Mouse (Mus musculus) liver, embryonic 16.5 days (tissue): Measurements from ENCODE around the gene Eif2ak2. TPM values are rescaled to one million over a fixed set of nuclear protein-coding genes. Genes with fewer than 3 reads are reported as not detected.

Source experiments
- ATAC-seq: fragments of 200-750 bp; cut with Nextera tagmentation; 2 replicates; pipeline ENCODE4 v1.8.0; 2017; ENCODE audit warnings: low read depth, mild to moderate bottlenecking, moderate number of reproducible peaks, moderate library complexity
- H3K27ac ChIP-seq: fragments of 300-500 bp; sonication (generic); 2 replicates; pipeline ENCODE4 v1.5.1; 2014; ENCODE audit warnings: mild to moderate bottlenecking, low read length
- H3K27me3 ChIP-seq: fragments of 300-500 bp; sonication (generic); 2 replicates; pipeline ENCODE4 v1.6.1; 2014; ENCODE audit warnings: low read depth, low read length, mixed read lengths; ENCODE audit not compliant: control insufficient read depth, insufficient read depth
- H3K36me3 ChIP-seq: fragments of 300-500 bp; sonication (generic); 2 replicates; pipeline ENCODE4 v1.6.1; 2014; ENCODE audit warnings: mild to moderate bottlenecking; ENCODE audit not compliant: control insufficient read depth, insufficient read depth
- H3K4me1 ChIP-seq: fragments of 300-500 bp; sonication (generic); 2 replicates; pipeline ENCODE4 v1.6.1; 2014; ENCODE audit warnings: low read depth, low read length, mixed read lengths; ENCODE audit not compliant: control insufficient read depth
- H3K4me2 ChIP-seq: fragments of 300-500 bp; sonication (generic); 2 replicates; pipeline ENCODE4 v1.6.1; 2014; ENCODE audit warnings: low read depth, low read length, mixed read lengths
- H3K4me3 ChIP-seq: fragments of 300-500 bp; sonication (generic); 2 replicates; pipeline ENCODE4 v1.5.1; 2014; ENCODE audit warnings: low read depth, mild to moderate bottlenecking, low read length
- H3K9ac ChIP-seq: fragments of 300-500 bp; sonication (generic); 2 replicates; pipeline ENCODE4 v1.6.1; 2014; ENCODE audit warnings: low read depth, low read length
- H3K9me3 ChIP-seq: fragments of 300-500 bp; sonication (generic); replicated peaks from 2 replicates; pipeline ENCODE4 v1.6.1; 2016; ENCODE audit warnings: low read length; ENCODE audit not compliant: control insufficient read depth
- WGBS: fragments of 180-500 bp; shearing (Covaris S2); extraction: QIAGEN DNeasy Blood & Tissue Kit; methylation state at CpG from one replicate; pipeline ENCODE4 v1.1.7; 2014; ENCODE audit not compliant: insufficient replicate concordance; 5-methylcytosine and 5-hydroxymethylcytosine counted together
- polyA plus RNA-seq: library from polyadenylated mRNA; unstranded; fragments of >200 nt; fragmentation: Nextera tagmentation; extraction: Ambion mirVana; gene quantifications from 2 replicates; pipeline ENCODE4 v1.2.1, GENCODE M21; 2015

Eif2ak2 gene
- polyA plus RNA-seq, 1 experiment from 2014 or later = 5.9 TPM

DNA sequence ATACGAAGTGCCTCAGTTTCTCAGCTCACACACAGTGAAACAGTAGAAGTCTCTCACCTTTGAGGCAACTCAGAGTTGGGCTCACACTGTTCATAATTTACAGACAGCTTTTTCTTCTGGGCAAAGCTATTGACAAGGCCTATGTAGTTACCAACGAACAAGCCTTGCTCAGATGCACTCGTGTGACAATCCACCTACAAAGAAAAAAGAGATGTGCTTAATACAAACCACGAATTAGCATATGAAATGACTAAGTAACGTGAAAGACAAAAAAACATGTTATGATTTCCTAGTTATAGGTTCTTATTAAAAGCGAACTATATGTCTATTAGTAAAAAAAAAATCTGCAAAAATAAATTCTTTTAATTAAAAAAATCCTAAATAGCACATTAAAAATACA, 8.5 kb downstream of the Eif2ak2 start:
- Histone ChIP-seq H3K4me2 (no peak overlapping the region), H3K36me3 (peaks cover 20% of the 10 kb centered on the region), H3K9me3 (no peaks in the 10 kb centered on the region), H3K4me1 (no peaks in the 10 kb centered on the region), H3K27ac (no peak overlapping the region), H3K4me3 (no peak overlapping the region), H3K9ac (no peak overlapping the region), H3K27me3 (no peaks in the 10 kb centered on the region)
- ATAC-seq = no peak
- WGBS = 76% methylated on average over 6 of the region's 6 CpGs

DNA sequence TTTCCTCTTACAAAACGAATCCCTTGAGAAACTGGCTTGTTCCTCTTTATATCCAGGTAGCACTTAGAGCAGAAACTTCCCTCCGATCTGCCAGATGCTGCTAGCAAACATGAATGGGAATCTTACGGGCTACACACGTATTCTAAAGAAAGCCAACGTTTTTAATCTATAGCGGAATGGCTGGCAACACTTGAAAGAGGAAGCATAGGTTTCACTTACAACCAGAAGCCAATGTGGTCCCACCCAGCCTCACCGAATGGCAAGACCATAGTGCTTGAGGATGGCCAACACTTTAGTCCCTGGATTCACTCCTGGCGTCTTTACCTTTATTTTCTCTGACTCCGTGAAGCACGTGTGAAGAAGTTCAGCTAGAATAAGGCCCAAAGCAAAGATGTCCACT, 26.1 kb downstream of the Eif2ak2 start:
- H3K4me1 ChIP-seq = no peaks in the 10 kb centered on the region
- H3K4me2 ChIP-seq = no peak overlapping the region
- no peak overlapping the region for H3K4me3 ChIP-seq
- H3K27me3 ChIP-seq = no peaks in the 10 kb centered on the region
- no peak overlapping the region for H3K9ac ChIP-seq
- H3K9me3 ChIP-seq = no peaks in the 10 kb centered on the region
- H3K27ac ChIP-seq = no peak overlapping the region
- 80% methylated on average over 10 of the region's 10 CpGs for WGBS
- ATAC-seq = no peak
- no peaks in the 10 kb centered on the region; the same call in 1 of the 2 replicates for H3K36me3 ChIP-seq

DNA sequence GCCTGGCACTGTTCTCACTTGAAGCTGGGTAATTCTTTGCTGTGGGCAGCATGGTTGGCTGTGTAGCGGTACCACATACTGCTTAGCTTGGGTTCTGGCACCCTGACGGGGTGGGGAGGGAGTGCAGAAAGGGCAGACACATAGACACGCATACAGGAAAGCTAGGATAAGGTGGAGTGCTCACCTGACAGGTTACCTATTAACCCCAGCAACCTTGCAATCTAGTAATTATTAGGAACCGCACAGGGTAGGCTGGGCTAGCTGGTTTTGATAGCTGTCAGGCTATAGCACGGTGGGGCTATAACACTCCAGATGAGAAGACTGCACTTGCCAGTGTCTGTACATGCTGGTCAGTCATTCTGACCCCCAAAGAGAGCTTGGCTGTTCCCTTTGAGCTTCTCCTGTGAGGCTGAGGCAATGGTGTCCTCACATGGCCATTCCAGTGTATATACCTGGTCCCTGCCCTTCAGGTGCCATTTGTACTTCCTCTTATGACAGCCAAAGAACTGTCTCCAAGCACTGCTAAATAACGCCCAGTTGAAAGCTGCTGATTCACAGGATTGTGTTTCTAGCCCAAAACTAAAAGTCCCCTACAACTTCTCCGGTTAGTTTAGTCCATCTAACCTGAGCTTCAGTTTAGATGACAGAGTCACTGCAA, 40.0 kb downstream of the Eif2ak2 start:
- no peak overlapping the region for H3K27ac ChIP-seq
- peaks cover 18% of the 10 kb centered on the region for H3K36me3 ChIP-seq
- H3K4me1 ChIP-seq = no peaks in the 10 kb centered on the region
- peak; percentile 19; the same call in 1 of the 2 replicates for ATAC-seq
- no peaks in the 10 kb centered on the region for H3K27me3 ChIP-seq
- no peak overlapping the region for H3K4me3 ChIP-seq
- no peak overlapping the region for H3K9ac ChIP-seq
- WGBS = 75% methylated on average over 7 of the region's 7 CpGs
- H3K9me3 ChIP-seq = no peaks in the 10 kb centered on the region
- no peak overlapping the region for H3K4me2 ChIP-seq

DNA sequence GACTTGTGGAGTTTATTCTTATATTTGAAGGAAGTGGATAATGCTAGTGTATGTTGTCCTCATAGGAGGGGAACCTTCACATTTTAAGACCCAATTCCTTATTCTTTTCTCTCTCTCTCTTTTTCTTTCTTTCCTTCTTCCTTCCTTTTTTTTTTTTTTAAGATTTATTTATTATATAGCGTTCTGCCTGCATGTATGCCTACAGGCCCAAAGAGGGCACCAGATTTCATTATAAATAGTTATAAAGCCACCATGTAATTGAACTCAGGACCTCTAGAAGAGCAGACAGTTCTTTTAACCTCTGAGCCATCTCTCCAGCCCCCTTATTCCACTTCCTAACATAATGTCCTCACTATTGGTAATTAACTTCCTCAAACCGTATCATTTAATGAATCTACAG, 46.3 kb downstream of the Eif2ak2 start:
- Histone ChIP-seq H3K4me1 (peaks cover 3% of the 10 kb centered on the region), H3K27me3 (no peaks in the 10 kb centered on the region), H3K4me3 (peak overlapping the region; percentile 93), H3K4me2 (peak overlapping the region; percentile 88), H3K27ac (peak overlapping the region; percentile 95), H3K9ac (peak overlapping the region; percentile 87), H3K36me3 (peaks cover 7% of the 10 kb centered on the region; the same call in 1 of the 2 replicates), H3K9me3 (no peaks in the 10 kb centered on the region)
- no peak for ATAC-seq
- WGBS = 23% methylated on average over 2 of the region's 2 CpGs

DNA sequence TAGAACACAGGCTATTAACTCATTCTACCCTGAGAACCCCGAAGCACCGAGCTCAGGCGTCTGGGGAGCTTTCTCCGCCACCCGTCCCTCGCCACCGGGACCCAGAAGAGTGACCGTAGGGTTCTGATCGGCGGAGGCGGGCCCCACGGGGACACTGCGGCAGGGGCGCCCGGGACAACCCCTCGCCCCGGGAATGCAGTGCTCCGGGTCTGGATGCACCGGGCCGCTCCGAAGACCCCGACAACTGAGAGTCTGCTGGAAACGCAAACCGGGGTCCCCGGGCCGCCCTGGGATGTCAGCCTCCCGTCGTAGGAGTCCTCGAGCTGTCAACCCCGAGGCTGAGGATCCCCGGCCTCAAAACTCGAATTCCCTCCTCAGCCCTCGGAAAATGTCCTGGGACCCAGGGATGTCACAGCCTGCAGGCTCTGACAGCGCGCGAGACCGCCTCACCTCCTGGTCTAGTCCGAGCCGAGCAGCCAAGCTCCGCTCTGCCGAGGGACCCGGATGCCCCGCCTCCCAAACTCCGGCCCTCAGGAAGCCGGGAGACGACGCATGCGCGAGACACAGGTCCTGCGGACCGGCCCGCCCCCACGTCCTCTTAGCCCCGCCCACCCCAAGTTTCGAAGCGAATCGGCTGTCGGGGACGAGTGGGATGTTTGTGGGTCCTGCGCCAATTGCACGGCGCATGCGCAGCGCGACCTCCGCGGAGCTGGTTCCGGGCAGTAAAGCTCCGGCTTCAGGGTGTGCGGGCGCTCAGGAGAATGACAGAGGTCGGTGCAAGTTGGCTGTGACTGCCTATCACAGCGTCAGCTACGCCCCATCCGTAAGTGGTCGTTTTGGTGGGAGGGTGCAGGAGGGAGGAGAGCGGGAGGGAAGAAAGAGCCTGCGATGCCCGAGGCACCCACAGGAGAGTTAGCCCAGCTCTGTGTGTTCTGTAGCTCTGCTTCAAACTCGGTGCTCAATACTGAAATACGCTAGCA, 47.2 kb downstream of the Eif2ak2 start, which contains the start of the genes Heatr5b and Gpatch11:
TSS of gene Heatr5b (minus strand) at position 509 of the 980 bp plus-strand sequence.
TSS of gene Gpatch11 (plus strand) at position 712 of the 980 bp plus-strand sequence.
- H3K4me3 ChIP-seq = peak within 1 kb of the TSS; percentile 93

DNA sequence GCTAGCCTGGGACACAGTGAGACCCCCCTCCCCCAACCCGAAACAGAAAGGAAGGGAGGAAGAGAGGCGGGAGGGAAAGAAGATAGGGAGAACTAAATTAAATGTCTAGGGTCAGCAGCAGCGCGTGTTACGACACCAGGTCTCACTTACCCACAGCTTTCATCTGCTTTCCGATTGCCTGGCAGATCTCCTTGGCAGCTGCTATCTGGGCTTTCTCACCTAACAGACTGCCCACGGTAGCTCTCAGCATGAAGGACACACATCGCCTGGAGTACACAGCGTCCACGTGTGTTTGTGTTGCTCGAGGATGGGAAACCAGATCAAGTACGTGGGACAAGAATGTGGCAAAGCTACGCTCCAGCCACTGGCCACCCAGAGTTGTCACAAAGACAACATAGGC, 58.0 kb downstream of the Eif2ak2 start:
- Histone ChIP-seq H3K4me3 (no peak overlapping the region), H3K4me1 (no peaks in the 10 kb centered on the region), H3K27me3 (no peaks in the 10 kb centered on the region), H3K9ac (no peak overlapping the region), H3K4me2 (no peak overlapping the region), H3K36me3 (peaks cover 10% of the 10 kb centered on the region), H3K27ac (no peak overlapping the region), H3K9me3 (no peaks in the 10 kb centered on the region)
- WGBS = 79% methylated on average over 13 of the region's 13 CpGs
- ATAC-seq = no peak

More for the DNA sequence above, 47.2 kb downstream of the Eif2ak2 start, which contains the start of the genes Heatr5b and Gpatch11:
- peak within 1 kb of the TSS; percentile 93 for H3K9ac ChIP-seq
- peaks cover 3% of the 10 kb centered on the region for H3K4me1 ChIP-seq
- under 1% methylated on average over 81 of the region's 81 CpGs for WGBS
- H3K27ac ChIP-seq = peak within 1 kb of the TSS; percentile 95
- ATAC-seq = peak; percentile 97
- peak within 1 kb of the TSS; percentile 88 for H3K4me2 ChIP-seq
- H3K36me3 ChIP-seq = peaks cover 4% of the 10 kb centered on the region; the same call in 1 of the 2 replicates
- no peaks in the 10 kb centered on the region for H3K27me3 ChIP-seq
- no peaks in the 10 kb centered on the region for H3K9me3 ChIP-seq

DNA sequence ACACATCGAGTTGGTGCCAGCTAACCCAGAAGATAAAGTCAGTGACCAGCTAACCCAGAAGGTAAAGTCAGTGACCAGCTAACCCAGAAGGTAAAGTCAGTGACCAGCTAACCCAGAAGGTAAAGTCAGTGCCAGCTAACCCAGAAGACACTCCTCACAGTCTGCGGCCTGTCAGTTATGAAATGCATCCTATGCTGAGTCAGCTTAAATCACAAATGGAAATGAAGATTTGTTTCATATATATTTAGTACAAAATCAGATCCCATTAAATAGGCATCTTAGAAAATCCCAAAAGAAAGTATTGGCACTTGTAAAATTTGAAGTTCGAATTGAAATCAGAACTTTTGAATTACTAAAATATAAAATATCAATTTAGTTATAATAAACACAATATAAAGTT, 72.8 kb downstream of the Eif2ak2 start:
- H3K4me2 ChIP-seq = no peak overlapping the region
- no peak overlapping the region for H3K4me3 ChIP-seq
- H3K4me1 ChIP-seq = no peaks in the 10 kb centered on the region
- 82% methylated on average over 3 of the region's 3 CpGs for WGBS
- no peaks in the 10 kb centered on the region for H3K9me3 ChIP-seq
- no peaks in the 10 kb centered on the region for H3K27me3 ChIP-seq
- no peak overlapping the region for H3K9ac ChIP-seq
- 0 out of 2 replicates have a peak, but pooled peaks cover 5% of the 10 kb centered on the region for H3K36me3 ChIP-seq
- no peak for ATAC-seq
- no peak overlapping the region for H3K27ac ChIP-seq

- H3K4me2 ChIP-seq = no peak overlapping the region
- H3K27me3 ChIP-seq = no peaks in the 10 kb centered on the region
- no peaks in the 10 kb centered on the region for H3K9me3 ChIP-seq
- peak; percentile 47; the same call in 1 of the 2 replicates for ATAC-seq
- H3K36me3 ChIP-seq = 0 out of 2 replicates have a peak, but pooled peaks cover 5% of the 10 kb centered on the region
- H3K27ac ChIP-seq = no peak overlapping the region
- H3K4me3 ChIP-seq = no peak overlapping the region
- H3K9ac ChIP-seq = no peak overlapping the region
- no peaks in the 10 kb centered on the region for H3K4me1 ChIP-seq
These were observed 73.4 kb downstream of the Eif2ak2 start for GRCm38 (mm10) chr17:78809019-78809418.
